Comparison of ENCODE assay signal across 9 mouse cellular contexts in the genomic region with DNA sequence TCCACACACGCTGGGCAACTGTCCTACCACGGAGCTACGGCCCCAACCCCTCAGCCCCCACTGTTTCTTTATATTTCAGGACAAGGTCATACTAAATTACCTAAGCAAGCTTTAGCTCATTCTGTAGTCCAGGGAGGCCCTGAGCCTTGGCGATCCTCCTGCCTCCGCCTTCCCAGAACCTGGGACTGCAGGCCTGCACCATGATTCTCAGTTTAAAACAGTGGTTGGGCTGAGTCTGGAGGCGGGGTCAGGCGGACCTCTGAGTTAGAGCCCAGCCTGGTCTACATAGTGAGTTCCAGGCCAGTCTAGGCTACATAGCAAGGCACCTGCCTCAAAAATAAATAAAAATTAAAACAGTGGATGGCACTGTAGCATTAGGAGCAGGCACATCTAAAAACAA. TPM values are rescaled to one million over a fixed set of nuclear protein-coding genes. Genes with fewer than 3 reads are reported as not detected.
DNase-seq lines count a peak whose midpoint lies in the region; ATAC-seq and TF ChIP-seq lines count a peak whose summit lies in the region.
"Had no signal": no experiment of that assay in that cellular context is flagged by ENCODE, and none has a peak within 500 bp of the region (broad histone marks: within the 10 kb centered on the region; RNA-seq: fewer than 3 reads in every experiment).

No protein-coding gene starts in this region.

- TF ChIP-seq CTCF in gastrocnemius, adult 2 months (IDR thresholded peaks at IDR 0.05), result no peak
- TF ChIP-seq CTCF in cerebellum, adult 2 months (IDR thresholded peaks at IDR 0.05; ENCODE audit: borderline replicate concordance, insufficient read depth, low read depth, low read length), result no peak

- peaks cover 42% of the 10 kb centered on the region for H3K36me3 ChIP-seq in intestine, embryonic 15.5 days
- H3K36me3 ChIP-seq in stomach, embryonic 16.5 days (ENCODE audit: control insufficient read depth, insufficient read depth, low read length), result peaks cover 42% of the 10 kb centered on the region
- H3K36me3 ChIP-seq in forebrain, embryonic 15.5 days, result peaks cover 26% of the 10 kb centered on the region

- H3K9ac ChIP-seq in intestine, embryonic 15.5 days, result 0 out of 2 replicates have a peak overlapping the region, but pooled peaks have one; percentile 18
- no peak overlapping the region for H3K9ac ChIP-seq in stomach, embryonic 16.5 days (ENCODE audit: low read length)
- no peak overlapping the region for H3K9ac ChIP-seq in forebrain, embryonic 15.5 days (replicated peaks)

- H3K4me3 ChIP-seq in gastrocnemius, adult 2 months, result no peak overlapping the region
- no peak overlapping the region for H3K4me3 ChIP-seq in intestine, embryonic 15.5 days (replicated peaks)
- H3K4me3 ChIP-seq in stomach, embryonic 16.5 days (replicated peaks; ENCODE audit: low read length), result no peak overlapping the region
- H3K4me3 ChIP-seq in cerebellum, adult 2 months (replicated peaks; ENCODE audit: insufficient read depth, low read depth, low read length), result no peak overlapping the region
- no peak overlapping the region for H3K4me3 ChIP-seq in forebrain, embryonic 15.5 days

- DNase-seq in lung, postnatal 10 days, result peak; percentile 47
- no peak for DNase-seq in lung, postnatal 25 days (ENCODE audit: low spot score)
- peak; percentile 78 for DNase-seq in gastrocnemius, adult 2 months
- no peak for DNase-seq in cerebellum, adult 2 months
- no peak for DNase-seq in layer of hippocampus, postnatal 10 days (ENCODE audit: low spot score in 2 of 2)

- peaks cover 14% of the 10 kb centered on the region for H3K4me1 ChIP-seq in intestine, embryonic 15.5 days (replicated peaks)
- 0 out of 2 replicates have a peak, but pooled peaks cover 7% of the 10 kb centered on the region for H3K4me1 ChIP-seq in stomach, embryonic 16.5 days (ENCODE audit: control insufficient read depth, insufficient read depth, low read length)
- no peaks in the 10 kb centered on the region for H3K4me1 ChIP-seq in cerebellum, adult 2 months (ENCODE audit: control insufficient read depth, insufficient read depth, low read length)
- H3K4me1 ChIP-seq in forebrain, embryonic 15.5 days, result no peaks in the 10 kb centered on the region

- intact Hi-C loops in gastrocnemius, adult 2 months (cut with DNase I), result no loop called here

- H3K27me3 ChIP-seq in intestine, embryonic 15.5 days (replicated peaks), result no peaks in the 10 kb centered on the region
- H3K27me3 ChIP-seq in stomach, embryonic 16.5 days (ENCODE audit: control insufficient read depth, insufficient read depth, low read length), result no peaks in the 10 kb centered on the region
- H3K27me3 ChIP-seq in cerebellum, adult 2 months (ENCODE audit: control insufficient read depth, insufficient read depth, low read length), result no peaks in the 10 kb centered on the region
- H3K27me3 ChIP-seq in forebrain, embryonic 15.5 days, result no peaks in the 10 kb centered on the region

- no peak for TF ChIP-seq POLR2A in cerebellum, adult 2 months (IDR thresholded peaks at IDR 0.05; ENCODE audit: borderline replicate concordance, insufficient read depth, low read length)

- no peak for ATAC-seq in intestine, embryonic 15.5 days
- ATAC-seq in stomach, embryonic 16.5 days (ENCODE audit: insufficient read depth, low FRiP score), result peak; percentile 41; the same call in 1 of the 2 replicates
- no peak for ATAC-seq in forebrain, embryonic 15.5 days (replicated peaks)

- H3K27ac ChIP-seq in gastrocnemius, adult 2 months, result peak overlapping the region; percentile 89
- peak overlapping the region; percentile 67 for H3K27ac ChIP-seq in intestine, embryonic 15.5 days
- H3K27ac ChIP-seq in stomach, embryonic 16.5 days (ENCODE audit: low read length), result peak overlapping the region; percentile 51
- no peak overlapping the region for H3K27ac ChIP-seq in cerebellum, adult 2 months (ENCODE audit: insufficient read depth, low read length)
- no peak overlapping the region for H3K27ac ChIP-seq in forebrain, embryonic 15.5 days (replicated peaks)

- H3K9me3 ChIP-seq in intestine, embryonic 15.5 days, result no peaks in the 10 kb centered on the region
- no peaks in the 10 kb centered on the region for H3K9me3 ChIP-seq in stomach, embryonic 16.5 days (replicated peaks; ENCODE audit: control insufficient read depth, low read length)
- H3K9me3 ChIP-seq in forebrain, embryonic 15.5 days, result no peaks in the 10 kb centered on the region
- H3K9me3 ChIP-seq: G1E had no signal

- 36% methylated on average over 7 of the region's 7 CpGs for WGBS in intestine, embryonic 15.5 days
- WGBS in stomach, embryonic 16.5 days, result 40% methylated on average over 7 of the region's 7 CpGs
- 56% methylated on average over 7 of the region's 7 CpGs for WGBS in cerebellum, adult 2 months
- WGBS in forebrain, embryonic 15.5 days, result 48% methylated on average over 7 of the region's 7 CpGs

- no peak overlapping the region for H3K4me2 ChIP-seq in intestine, embryonic 15.5 days (replicated peaks)
- no peak overlapping the region for H3K4me2 ChIP-seq in stomach, embryonic 16.5 days (ENCODE audit: low read depth, low read length)
- no peak overlapping the region for H3K4me2 ChIP-seq in forebrain, embryonic 15.5 days (replicated peaks)

RNA-seq across cellular contexts. Expression of a gene that starts 19.5 kb away (rescaled TPM):
- total RNA-seq in gastrocnemius, adult 2 months (2021), result 100 to 1,000 TPM in 1 of 2 experiments, 10 to 100 TPM in 1; 46.5 to 139 TPM
- 308 and 352 TPM in 2 replicates for polyA plus RNA-seq in intestine, embryonic 15.5 days (2015; fragmentation: Nextera tagmentation; extraction: Ambion mirVana)
- polyA plus RNA-seq in stomach, embryonic 16.5 days (2015; fragmentation: Nextera tagmentation; extraction: Ambion mirVana), result 174 and 187 TPM in 2 replicates
- polyA plus RNA-seq in cerebellum, adult 2 months (2012; rRNA removed), result 14.2 and 15.5 TPM in 2 replicates
- 1 to 10 TPM; 7.0 to 7.1 TPM for total RNA-seq in layer of hippocampus, postnatal 10 days (2021)
- 17.0 and 17.2 TPM in 2 replicates for polyA plus RNA-seq in forebrain, embryonic 15.5 days (2015; fragmentation: Nextera tagmentation; extraction: Ambion mirVana)
- total RNA-seq: G1E had no signal
- polyA plus RNA-seq: G1E had no signal

RNA-seq across cellular contexts. Expression of a gene that starts 40.9 kb away (rescaled TPM):
- 10 to 100 TPM; 29.8 to 31.7 TPM for total RNA-seq in gastrocnemius, adult 2 months (2021)
- polyA plus RNA-seq in intestine, embryonic 15.5 days (2015; fragmentation: Nextera tagmentation; extraction: Ambion mirVana), result 22.7 and 24.5 TPM in 2 replicates
- polyA plus RNA-seq in stomach, embryonic 16.5 days (2015; fragmentation: Nextera tagmentation; extraction: Ambion mirVana), result 21.3 and 23.1 TPM in 2 replicates
- polyA plus RNA-seq in cerebellum, adult 2 months (2012; rRNA removed), result 31.1 and 33.1 TPM in 2 replicates
- total RNA-seq in layer of hippocampus, postnatal 10 days (2021), result 10 to 100 TPM; 29.0 to 32.2 TPM
- polyA plus RNA-seq in forebrain, embryonic 15.5 days (2015; fragmentation: Nextera tagmentation; extraction: Ambion mirVana), result 11.3 and 13.2 TPM in 2 replicates

RNA-seq across cellular contexts. Expression of a gene that starts 55.6 kb away (rescaled TPM):
- total RNA-seq in gastrocnemius, adult 2 months (2021), result 100 to 1,000 TPM; 186 to 220 TPM
- polyA plus RNA-seq in intestine, embryonic 15.5 days (2015; fragmentation: Nextera tagmentation; extraction: Ambion mirVana), result 705 and 851 TPM in 2 replicates
- polyA plus RNA-seq in stomach, embryonic 16.5 days (2015; fragmentation: Nextera tagmentation; extraction: Ambion mirVana), result 505 and 634 TPM in 2 replicates
- 786 and 797 TPM in 2 replicates for polyA plus RNA-seq in cerebellum, adult 2 months (2012; rRNA removed)
- 100 to 1,000 TPM; 341 to 384 TPM for total RNA-seq in layer of hippocampus, postnatal 10 days (2021)
- polyA plus RNA-seq in forebrain, embryonic 15.5 days (2015; fragmentation: Nextera tagmentation; extraction: Ambion mirVana), result 778 and 784 TPM in 2 replicates

Comparison
In these comparisons a context has a peak if more than half of its experiments do, and no peak if none do; other contexts are left out.
1. DNase-seq: peak in lung, postnatal 10 days (single experiment) and gastrocnemius, adult 2 months (single experiment); none in lung, postnatal 25 days (single experiment), cerebellum, adult 2 months (0 of 2) and layer of hippocampus, postnatal 10 days (0 of 2).
2. H3K27ac ChIP-seq: peak in gastrocnemius, adult 2 months (single experiment), intestine, embryonic 15.5 days (single experiment) and stomach, embryonic 16.5 days (single experiment); none in cerebellum, adult 2 months (single experiment) and forebrain, embryonic 15.5 days (single experiment).